Mouse (Mus musculus): ENCODE measurements at regions not wholly inside any gene's neighbourhood (a gene's known extent, or its start where the extent isn't known, plus 50 kb on each side); places are given as distances from the start of the nearest gene placed in this dataset.
"Not testable (repeated sequence)": the region's sequence is repeated elsewhere in the genome, so short reads cannot be mapped to it uniquely, and the experiment has no call there.

DNA sequence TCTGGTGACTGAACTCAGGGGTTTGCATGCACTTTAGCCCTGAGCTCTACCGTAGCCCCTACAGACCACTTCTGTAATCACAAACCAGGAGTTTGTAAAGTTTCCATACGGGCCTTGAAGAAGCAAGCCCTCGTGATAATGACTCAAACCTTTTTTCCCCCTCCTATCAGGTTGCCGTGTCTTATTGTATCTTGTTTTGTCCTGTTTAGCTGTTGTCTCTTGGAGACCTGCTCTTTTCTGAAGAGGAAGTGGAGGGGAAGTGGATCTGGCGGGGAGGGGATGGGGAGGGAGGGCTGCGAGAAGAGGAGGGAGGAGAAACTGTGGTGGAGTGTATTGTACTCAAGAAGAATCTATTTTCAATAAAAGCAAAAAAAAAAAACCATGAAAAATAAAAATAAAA lies 87.0 kb downstream of the Fam43a start:
- no peak for DNase-seq

DNA sequence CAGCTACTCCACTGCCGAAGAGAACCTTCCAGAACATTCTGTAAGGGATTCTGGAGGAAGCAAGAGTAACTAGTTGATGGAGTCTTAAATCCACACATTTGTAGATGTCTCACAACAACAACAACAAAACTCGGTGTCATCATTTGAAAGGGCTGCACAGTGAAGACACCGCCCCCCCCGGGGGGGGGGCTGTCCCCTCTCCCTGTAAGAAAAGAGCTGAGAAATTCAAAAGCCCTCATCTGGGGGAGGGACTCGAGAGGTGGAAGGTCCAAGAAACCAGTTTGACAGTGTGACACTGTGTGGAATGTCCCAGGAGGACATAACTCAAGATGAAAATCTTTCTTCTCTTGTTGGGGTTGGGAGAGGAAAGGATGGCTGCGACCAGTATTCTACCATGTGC lies 87.7 kb downstream of the Fam43a start:
- no peak for DNase-seq

DNA sequence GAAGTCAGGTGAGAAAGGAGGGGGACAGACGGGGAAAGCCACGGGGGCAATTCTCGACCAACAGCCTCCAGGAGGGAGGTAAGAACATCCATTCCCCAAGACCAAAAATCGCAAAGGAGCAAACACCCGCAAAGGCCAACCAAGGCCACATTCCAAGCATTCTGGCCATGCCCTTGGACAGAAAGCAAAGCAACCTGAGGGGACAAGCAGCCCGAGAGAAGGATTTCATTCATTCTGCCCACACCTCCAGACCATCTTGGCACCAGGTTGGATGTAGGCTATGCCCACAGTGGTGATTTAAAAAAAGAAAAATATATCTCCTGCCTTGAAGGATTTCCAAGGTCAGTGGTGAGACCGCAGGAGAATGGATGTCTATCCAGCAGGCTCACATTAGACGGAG lies 88.2 kb downstream of the Fam43a start:
- DNase-seq = no peak

DNA sequence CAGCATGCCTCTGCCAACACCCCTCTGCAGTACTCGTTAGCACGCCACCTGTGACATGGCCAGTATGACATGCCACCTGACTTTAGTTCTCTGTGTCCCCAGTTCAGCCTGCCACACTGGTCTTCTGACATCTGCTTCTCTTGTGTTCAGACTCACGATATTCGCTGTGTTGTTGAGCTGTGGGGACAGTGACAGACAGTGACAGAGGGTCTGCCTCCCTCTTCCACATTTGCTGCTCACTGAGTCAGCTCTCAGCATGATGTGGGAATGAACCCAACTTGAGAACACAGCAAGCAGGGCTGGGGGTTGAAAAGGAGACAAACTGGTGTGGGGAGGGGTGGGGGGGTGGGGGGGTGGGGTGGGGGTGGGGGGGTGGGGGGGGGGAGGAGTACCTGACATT lies 91.0 kb downstream of the Fam43a start:
- no peak for DNase-seq

DNA sequence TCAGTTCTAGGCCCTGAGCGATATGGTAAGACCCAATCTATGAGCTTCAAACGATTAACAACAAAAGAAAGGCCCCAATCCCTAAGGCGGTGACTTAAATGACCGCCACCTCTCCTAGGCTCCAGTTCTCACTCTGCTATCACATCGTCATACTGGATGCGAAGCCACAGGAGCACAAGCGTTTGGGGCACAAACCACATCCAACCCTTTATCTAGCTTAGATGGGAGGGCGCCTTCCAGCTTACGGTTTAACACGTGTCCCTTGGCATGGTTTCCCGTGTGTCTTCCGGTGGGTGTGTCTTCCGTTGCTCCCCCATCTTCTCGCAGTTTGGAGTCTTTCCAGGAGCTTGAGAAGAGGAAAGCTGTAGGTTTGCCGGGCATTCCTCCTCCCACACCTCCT lies 92.4 kb downstream of the Fam43a start:
- DNase-seq = no peak

DNA sequence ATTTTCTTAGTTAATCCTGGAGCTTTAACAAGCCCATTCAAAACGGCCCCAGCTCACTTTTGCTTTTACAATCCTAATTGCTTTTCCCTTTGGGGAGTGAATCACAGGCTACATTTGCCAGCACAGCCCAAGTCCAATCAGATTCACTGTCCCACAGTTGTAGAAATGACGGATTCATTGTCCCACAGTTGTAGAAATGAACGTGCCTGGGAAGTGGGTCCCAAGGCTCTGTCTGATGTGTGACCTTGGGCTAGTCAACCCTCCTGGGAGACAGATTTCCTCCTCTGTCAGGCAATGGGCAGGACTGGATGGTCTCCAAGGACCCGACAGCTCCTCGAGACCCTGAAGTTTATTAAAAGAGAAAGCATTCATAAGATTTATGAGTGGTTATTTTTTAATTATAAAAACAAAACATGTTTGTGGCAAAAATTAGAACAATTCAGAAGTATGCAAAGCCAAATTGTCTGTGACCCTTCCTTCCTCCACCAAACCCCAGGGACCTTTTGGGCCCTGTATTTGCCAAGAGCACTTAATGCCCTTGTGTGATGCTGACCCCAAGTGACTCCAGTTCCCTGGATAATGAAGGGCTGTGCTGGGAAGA lies 93.1 kb downstream of the Fam43a start:
- DNase-seq = peak; percentile 58

DNA sequence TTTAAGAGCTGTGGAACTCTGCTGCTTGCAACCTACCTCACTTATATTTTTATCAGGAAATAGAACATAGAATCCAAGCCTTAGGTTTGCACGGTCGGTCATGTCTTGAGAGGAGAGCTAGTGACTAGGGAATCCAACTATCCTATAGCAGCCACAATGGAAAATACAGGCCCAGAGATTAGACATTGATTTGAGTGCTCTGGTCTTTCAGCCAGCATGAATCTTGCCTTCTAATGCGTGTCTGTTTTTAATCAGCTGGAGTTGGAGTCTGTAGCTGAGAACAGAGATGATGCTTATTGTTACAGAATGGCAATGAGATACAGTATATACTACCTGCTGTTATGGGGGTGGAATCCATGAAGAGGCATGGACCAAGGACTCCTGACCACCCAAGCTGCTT lies 93.7 kb downstream of the Fam43a start:
- no peak for DNase-seq

DNA sequence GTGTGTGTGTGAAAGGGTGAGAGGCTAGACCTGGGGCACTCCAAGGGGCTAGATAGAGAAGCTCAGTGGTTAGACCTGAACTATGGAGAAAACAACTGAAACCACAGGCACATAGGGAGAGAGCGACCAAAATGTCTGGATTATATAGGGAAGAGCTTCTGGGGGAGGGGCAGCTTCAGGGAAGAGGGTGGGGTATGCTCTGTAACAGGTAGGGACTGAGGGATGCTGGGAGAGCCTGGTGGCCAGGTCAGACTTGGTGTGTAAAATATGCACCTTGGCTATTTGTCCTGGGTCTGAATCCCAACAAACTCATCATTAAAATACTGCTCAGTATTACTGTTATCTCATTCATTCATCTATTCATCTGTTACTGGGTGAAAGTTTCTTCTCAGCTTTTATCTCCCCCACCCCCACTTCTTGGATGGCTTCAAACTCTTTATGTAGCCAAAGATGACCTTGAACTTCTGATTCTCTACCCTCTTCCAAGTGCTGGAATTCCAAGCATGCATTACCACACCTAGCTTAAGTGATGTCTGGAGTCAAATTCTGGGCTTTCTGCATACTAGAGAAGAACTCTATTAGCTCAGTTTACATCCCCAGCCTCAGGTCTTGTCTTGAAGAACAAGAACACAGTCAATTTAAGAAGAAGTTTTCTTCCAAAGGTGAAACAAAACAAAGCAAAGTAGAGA lies 94.5 kb downstream of the Fam43a start:
- no peak for DNase-seq

DNA sequence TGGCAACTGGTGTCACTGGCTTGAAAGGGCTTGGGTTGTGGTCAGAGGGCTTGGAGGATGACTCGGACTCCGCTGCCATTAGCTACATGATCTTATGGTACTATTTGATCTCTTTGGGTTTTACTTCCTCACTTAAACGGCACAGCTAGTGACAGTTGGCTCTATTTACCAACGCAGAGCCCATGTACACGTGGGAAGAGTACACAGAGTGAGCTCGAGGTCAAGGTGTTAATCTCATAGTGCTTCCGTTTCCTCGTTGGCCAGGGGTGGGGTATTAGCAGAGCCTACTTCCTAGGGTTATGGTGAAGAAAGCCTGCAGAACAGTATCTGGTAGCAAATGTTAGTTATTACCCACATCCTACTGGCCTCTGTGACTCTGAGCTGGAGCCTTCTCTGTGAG lies 96.2 kb downstream of the Fam43a start:
- no peak for DNase-seq

DNA sequence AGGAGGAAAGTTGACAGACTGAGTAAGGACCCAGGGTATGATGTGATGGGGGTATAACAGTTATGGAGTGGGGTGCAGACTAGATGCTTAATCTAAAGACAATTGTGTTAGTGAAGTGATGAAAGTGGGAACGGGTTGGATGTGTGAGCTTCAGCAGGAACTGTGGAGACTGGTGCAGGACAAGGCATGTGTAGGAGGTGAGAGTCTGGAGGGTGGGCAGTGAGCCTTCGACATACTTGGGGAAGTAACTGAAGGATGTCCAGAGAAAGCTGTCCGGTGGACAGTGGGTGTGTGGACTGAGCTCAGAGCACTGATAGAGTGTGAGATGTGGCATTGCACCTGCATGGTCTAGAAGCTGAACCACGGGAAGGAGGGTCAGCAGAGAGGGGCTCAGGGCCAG lies 97.7 kb downstream of the Fam43a start:
- DNase-seq = no peak

DNA sequence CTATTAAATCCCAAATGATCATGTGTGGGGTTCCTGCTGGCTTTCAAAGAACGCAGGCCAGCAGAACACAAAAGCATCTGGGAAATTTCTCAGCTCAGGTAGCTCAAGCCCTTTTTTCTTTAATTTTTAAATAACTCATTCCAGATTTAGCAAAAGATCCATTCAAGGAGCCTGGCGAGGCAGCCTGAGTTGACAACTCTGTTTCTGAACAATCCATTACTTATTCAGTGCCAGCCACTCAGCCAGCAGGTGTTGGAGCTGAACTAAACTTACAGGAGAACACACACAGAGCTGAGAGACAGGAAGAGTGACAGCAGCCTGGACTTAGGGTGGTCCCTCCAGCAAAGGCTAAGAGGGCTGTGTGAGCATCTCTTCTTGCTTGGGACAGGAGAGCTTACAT lies 98.3 kb downstream of the Fam43a start:
- DNase-seq = no peak

DNA sequence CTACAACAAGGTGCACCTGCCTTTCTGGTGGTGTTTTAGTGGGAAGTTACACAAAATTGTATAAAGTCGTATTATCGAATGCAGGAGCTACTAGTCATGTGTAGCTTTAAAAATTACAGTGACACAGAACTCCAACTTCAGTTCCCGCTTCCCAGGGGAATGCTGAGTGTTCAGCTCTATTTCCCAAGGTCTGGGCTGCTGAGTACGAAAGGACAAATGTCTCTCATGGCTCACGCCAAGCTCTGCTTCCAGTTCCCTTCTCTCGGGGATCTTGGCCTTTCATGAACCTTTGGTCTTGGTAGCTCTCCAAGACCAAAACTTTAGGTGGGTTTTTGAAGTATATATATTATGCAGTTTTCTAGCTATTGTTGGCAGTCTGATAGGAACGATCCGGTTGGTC lies 104.3 kb downstream of the Fam43a start:
- DNase-seq = peak; percentile 50

DNA sequence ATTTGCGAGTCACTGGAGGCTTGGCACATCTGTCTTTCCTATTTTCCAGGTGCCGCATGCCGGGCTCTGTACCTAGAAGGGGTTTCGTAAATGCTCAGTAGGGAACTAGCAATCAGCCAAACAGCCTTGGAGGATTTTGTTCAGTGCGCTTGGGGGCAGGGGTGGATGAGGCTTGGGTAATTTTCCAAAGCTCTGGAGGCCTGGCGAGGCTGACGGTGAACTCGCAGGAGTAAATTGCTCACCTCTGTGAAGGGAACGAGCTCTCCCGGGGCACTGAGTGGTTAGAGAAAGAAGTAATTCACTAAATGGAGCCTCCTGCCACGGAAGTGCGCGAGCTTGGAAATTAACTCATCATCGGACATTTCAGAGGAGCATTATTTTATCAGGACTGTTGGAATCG lies 110.0 kb downstream of the Fam43a start:
- DNase-seq = peak; percentile 51

DNA sequence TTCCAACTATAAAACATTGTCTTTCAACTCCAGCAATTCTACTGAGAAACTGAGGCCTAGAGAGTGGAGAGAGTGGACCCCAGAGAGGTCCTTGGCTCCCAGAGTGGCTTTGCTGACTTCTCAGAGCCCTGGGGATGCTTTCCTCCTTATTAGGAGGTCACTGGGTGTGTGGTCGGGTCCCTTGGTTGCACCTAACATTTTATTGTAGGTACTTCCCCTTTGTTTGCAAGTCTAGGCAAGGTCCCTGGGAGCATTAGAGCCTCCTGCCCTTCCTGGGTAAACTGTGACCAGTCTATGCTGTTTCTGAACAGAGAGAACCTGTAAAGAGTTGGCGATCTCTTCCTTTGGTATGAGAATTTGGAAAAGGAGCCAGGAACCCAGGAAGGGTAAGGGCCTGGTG lies 110.5 kb downstream of the Fam43a start:
- no peak for DNase-seq

DNA sequence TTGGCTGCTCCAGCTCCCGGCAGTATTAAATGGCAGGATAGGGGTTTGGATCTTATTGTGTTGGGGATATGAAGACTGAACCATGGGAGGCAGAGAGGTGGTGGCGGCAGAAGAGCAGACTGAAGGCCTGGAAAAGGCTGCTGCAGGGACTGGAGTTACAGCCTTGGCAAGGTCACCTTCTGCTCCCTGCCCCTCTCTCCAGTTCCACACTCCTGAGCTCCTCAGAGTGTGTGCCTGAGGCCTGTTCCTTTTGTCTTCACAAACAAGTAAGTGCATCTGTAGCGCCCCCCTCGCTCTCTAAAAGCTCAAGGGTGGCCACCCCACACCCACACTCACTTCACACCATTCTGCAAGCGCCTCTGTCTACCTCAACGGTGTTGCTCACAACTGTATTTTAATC lies 113.0 kb downstream of the Fam43a start:
- DNase-seq = no peak

DNA sequence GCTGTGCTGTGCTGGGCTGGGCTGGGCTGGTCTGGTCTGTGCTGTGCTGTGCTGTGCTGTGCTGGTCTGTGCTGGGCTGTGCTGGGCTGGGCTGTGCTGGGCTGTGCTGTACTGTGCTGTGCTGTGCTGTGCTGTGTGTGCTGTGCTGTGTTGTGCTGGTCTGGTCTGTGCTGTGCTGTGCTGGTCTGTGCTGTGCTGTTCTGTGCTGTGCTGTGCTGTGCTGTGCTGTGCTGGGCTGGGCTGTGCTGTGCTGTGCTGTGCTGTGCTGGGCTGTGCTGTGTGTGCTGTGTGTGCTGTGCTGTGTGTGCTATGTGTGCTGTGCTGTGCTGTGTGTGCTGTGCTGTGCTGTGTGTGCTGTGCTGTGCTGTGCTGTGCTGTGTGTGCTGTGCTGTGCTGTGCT lies 118.1 kb downstream of the Fam43a start:
- DNase-seq = not testable (repeated sequence)

DNA sequence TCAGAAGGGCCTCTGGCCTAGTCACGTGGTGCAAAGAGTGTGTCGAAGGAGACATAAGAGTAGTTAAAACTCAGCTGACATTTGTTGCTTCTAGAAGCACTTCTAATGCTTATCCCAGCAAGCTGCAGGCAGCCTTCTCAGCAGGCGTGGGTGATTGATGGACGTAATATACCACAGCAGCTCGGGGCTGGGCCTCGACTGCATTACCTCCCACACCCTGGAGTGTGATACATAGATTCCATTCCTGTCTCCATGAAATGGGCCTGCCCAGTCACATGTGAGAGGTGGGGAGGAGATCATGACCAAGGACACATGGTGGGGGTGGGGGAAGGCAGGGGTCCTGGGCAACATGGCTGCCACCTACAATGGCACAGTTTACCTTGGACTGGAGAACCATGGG lies 121.3 kb downstream of the Fam43a start:
- DNase-seq = no peak

DNA sequence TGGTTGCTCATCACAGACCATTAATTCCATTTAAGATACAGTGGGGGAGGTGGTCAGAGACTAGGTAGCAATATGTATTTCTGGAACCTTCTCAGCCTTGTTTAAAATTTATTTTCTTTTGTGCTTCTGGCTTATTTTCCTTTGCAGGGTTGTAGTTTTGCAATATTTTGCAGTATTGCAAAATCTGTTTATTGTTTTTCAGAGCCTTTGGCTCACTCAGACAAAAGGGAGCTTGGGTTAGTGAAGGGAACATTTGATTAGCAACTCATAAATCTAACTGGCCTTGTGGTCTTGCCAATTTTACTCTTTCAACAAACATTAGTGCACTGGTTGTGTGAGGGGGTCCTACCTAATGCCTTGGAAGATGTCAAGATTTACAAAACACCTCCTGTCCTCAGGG lies 121.7 kb downstream of the Fam43a start:
- DNase-seq = no peak

DNA sequence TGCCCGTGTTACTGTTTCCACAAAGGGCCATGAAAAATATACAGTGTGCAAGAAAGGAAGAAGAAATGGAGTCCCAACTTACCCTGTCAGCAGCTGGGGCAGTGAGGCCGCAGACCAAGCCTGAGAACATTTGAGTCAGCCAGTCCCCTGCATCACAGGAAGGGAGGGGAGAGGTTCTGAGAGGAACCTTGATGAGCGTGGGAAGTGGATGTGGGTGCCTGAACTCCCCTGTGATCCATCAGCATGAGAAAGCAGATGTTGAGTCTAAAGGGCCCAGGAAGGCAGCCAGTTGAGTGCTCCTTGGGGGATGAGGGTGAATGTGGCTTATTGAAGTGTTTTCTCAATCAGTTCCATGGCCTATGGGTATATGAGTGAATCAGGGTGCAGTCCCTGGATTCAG lies 122.8 kb downstream of the Fam43a start:
- DNase-seq = no peak

DNA sequence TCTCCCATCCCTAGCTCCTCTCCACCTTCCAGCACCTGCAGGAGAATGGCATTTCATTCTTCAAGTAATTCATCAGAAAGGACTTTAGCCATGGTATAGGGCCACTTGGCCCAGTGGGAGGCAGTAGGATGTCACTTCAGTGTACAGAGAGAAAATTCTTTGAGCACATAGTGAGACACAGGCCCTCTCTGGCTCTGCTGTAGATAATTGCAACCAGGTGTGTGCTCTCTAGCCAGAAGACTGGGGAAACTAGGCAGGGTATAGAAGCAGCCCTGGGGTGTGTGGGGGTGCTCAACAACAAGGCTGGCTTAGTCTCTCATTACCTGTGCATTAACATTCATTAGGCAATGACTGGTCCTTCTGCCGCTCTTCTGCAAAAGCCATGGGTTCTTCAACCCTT lies 125.1 kb downstream of the Fam43a start:
- no peak for DNase-seq

DNA sequence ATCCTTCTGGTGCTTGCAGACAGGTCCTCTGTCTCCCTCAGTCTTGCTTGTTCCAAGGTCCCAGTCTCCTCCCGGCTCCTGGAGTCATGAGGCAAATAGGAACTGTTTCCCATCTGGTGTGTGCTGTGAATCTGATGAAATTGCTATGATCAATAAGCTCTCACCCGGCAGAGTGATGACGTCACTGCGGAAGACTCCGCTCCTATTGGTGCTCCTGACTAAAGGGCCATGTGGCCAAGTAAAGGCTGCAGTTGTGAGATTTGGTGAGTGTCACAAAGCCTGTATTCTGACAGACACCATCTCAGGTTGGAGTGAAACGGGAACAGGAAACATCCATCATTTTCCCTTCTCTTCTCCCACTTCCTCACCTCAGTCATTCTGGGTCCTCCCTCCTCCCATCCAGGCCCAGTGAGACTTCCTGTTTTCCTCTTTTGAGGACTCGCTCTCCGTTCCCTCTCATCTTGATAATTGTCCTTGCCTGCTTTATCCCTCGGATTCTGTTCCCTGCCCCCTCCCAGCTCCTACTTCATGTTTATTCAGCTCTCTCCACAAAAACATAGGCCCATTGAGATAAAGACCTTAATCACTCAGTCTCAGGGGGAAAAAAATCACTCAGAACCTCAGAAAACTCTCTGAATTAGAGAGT lies 133.4 kb downstream of the Fam43a start:
- DNase-seq = no peak

DNA sequence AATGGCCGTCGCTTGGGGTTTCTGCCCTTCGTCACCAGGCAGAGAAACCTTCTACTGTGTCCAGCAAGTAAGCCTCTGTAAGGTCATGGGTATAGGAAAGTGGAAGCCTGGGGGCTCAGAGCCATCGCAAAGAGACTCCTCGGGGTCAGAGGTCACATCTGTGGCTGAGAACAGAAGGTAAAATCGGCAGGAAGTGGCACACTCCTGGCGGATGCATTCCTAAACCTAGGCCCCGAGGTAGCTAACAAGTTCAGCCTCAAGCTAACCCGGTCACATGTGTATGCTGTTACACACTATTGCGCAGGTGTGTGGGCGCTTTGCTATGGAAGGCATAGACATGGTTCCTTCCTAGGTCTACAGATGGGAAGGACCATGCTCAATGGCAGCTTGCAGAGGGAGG lies 134.0 kb downstream of the Fam43a start:
- no peak for DNase-seq

DNA sequence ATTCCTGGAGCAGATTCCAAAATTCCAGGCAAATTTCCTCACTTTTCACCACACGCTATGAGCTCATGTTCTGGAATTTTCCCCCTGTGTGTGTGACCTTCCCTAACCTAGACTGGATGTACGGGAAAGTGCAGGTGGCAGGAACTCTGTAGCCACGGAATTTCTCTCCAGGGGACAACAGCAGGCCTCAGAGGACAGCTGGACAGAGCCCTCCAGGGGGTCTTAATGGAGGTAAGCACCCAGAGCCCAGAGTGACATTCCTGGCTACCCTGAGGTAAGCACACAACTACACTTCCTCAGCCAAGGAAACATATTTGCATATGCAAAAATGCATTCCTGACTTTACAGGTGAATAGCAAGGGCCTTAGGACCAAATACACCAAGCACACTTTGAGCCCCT lies 135.8 kb downstream of the Fam43a start:
- DNase-seq = no peak

DNA sequence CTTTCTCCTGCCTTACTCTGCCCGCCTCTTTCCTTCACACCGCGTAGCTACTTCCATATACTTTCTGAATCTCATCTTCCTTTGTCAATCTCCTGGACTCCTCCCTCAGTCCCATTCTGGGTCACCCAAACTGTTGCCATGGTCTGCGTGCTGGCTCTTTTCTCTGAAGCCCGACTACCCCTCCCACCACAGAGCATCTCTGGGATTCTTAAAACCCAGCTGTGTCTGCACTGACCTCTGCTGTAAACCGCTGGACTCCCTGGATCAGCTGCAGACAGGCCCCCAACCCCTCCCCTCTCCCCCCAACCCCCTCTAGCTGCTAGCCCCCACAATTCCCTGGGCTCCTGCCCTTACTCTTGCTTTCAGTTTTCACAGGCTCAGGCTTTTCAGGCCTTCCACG lies 136.4 kb downstream of the Fam43a start:
- no peak for DNase-seq

Measured in adrenal gland, postnatal 10 days (tissue).